Mouse (Mus musculus) midbrain, embryonic 10.5 days (tissue): ENCODE data around the gene Iffo2. TPM values are rescaled to one million over a fixed set of nuclear protein-coding genes. Genes with fewer than 3 reads are reported as not detected.

Experiments
- microRNA-seq: library from miRNA; unstranded; fragments of <30 nt; microRNA quantifications from one replicate; pipeline ENCODE4, GENCODE M21; 2017
- polyA plus RNA-seq: library from polyadenylated mRNA; unstranded; fragments of >200 nt; fragmentation: Nextera tagmentation; extraction: Ambion mirVana; gene quantifications from 2 replicates; pipeline ENCODE4 v1.2.1, GENCODE M21; 2016

Iffo2 gene
- polyA plus RNA-seq, 1 experiment from 2014 or later, result 3.5 TPM

Small RNA genes lying within 50 kb of the gene (microRNA-seq; reads per million reads assigned to microRNA genes)
- not detected for gene Gm25571
- gene Mir7020, result not detected

Other genes starting within 250 kb of the Iffo2 start
- 15.9 and 16.1 TPM in 2 replicates for gene Pqlc2, start 219.8 kb upstream of the Iffo2 start, polyA plus RNA-seq
- gene Akr7a5, start 219.8 kb upstream of the Iffo2 start, polyA plus RNA-seq, result 99.7 and 103 TPM in 2 replicates
- 144 and 166 TPM in 2 replicates for gene Mrto4, start 178.0 kb upstream of the Iffo2 start, polyA plus RNA-seq
- 32.3 and 38.5 TPM in 2 replicates for gene Emc1, start 178.0 kb upstream of the Iffo2 start, polyA plus RNA-seq
- 51.8 and 54.8 TPM in 2 replicates for gene Ubr4, start 177.9 kb upstream of the Iffo2 start, polyA plus RNA-seq
- not detected in 2 replicates for gene Gm21969, start 72.6 kb downstream of the Iffo2 start, polyA plus RNA-seq
- 21.3 and 24.2 TPM in 2 replicates for gene Aldh4a1, start 92.3 kb downstream of the Iffo2 start, polyA plus RNA-seq
- 0.09 TPM in 1 of 2 replicates, not detected in the other for gene Tas1r2, start 123.0 kb downstream of the Iffo2 start, polyA plus RNA-seq